ENCODE assay signal across 34 mouse cellular contexts in the genomic region with DNA sequence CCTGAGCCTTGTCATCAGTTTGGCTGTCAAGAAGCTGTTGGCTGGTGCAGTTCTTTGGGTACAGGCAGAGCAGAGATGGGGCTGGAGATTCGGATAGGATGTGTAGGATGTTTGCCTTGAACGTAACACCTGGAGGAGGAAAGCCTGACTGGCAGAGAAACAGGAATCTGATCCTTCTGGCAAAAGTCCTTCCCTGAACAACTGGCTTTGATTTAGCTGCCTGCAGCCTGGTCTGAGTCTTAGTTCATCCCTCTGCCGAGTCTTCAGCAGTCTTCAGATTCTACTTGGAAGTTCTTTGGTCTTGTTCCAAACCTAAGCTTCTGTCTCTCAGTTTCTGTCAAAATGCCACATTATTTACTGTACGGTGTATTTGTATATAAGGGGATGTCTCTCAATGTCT. TPM values are rescaled to one million over a fixed set of nuclear protein-coding genes. Genes with fewer than 3 reads are reported as not detected.
DNase-seq lines count a peak whose midpoint lies in the region; ATAC-seq lines count a peak whose summit lies in the region.
"Had no signal": no experiment of that assay in that cellular context is flagged by ENCODE, and none has a peak within 500 bp of the region (broad histone marks: within the 10 kb centered on the region; RNA-seq: fewer than 3 reads in every experiment).

No protein-coding gene starts in this region.

- H3K4me1 ChIP-seq in embryonic facial prominence, embryonic 11.5 days (ENCODE audit: control insufficient read depth, insufficient read depth, low read length) = no peaks in the 10 kb centered on the region
- peaks cover 16% of the 10 kb centered on the region for H3K4me1 ChIP-seq in embryonic facial prominence, embryonic 10.5 days
- H3K4me1 ChIP-seq in embryonic facial prominence, embryonic 12.5 days = peaks cover 10% of the 10 kb centered on the region; the same call in 1 of the 2 replicates
- H3K4me1 ChIP-seq in limb, embryonic 10.5 days = peaks cover 31% of the 10 kb centered on the region
- H3K4me1 ChIP-seq: liver, embryonic 12.5 days had no signal

- 38% methylated on average over 4 of the region's 4 CpGs for WGBS in embryonic facial prominence, embryonic 11.5 days
- WGBS in embryonic facial prominence, embryonic 10.5 days = 49% methylated on average over 4 of the region's 4 CpGs
- 30% methylated on average over 4 of the region's 4 CpGs for WGBS in embryonic facial prominence, embryonic 12.5 days
- 46% methylated on average over 4 of the region's 4 CpGs for WGBS in limb, embryonic 10.5 days

- H3K4me3 ChIP-seq in embryonic facial prominence, embryonic 11.5 days (ENCODE audit: low read depth, low read length) = no peak overlapping the region
- no peak overlapping the region for H3K4me3 ChIP-seq in embryonic facial prominence, embryonic 10.5 days
- H3K4me3 ChIP-seq in embryonic facial prominence, embryonic 12.5 days = no peak overlapping the region
- no peak overlapping the region for H3K4me3 ChIP-seq in limb, embryonic 10.5 days
- H3K4me3 ChIP-seq: embryonic facial prominence, embryonic 15.5 days; gastrocnemius, adult 2 months; heart, adult 2 months; heart, embryonic 13.5 days; hindbrain, embryonic 10.5 days; hindbrain, embryonic 15.5 days; liver, embryonic 12.5 days; stomach, embryonic 15.5 days had no signal

- ATAC-seq in embryonic facial prominence, embryonic 11.5 days (replicated peaks; ENCODE audit: insufficient number of reproducible peaks, low FRiP score, low TSS enrichment, low read depth) = no peak
- no peak for ATAC-seq in embryonic facial prominence, embryonic 12.5 days (ENCODE audit: insufficient number of reproducible peaks, insufficient read depth, low FRiP score, low TSS enrichment)
- no peak for ATAC-seq in erythroid progenitor cell, adult 5-6 weeks (replicated peaks; ENCODE audit: low FRiP score, poor library complexity, severe bottlenecking)
- ATAC-seq: forebrain, embryonic 14.5 days; liver, embryonic 12.5 days; liver, postnatal 0 days; lung, postnatal 0 days had no signal

- peaks cover 12% of the 10 kb centered on the region for H3K27me3 ChIP-seq in embryonic facial prominence, embryonic 11.5 days (ENCODE audit: control insufficient read depth, insufficient read depth, low read length)
- peaks cover 29% of the 10 kb centered on the region for H3K27me3 ChIP-seq in embryonic facial prominence, embryonic 10.5 days (replicated peaks; ENCODE audit: low read depth, poor library complexity, severe bottlenecking)
- H3K27me3 ChIP-seq in embryonic facial prominence, embryonic 12.5 days = peaks cover 18% of the 10 kb centered on the region
- H3K27me3 ChIP-seq in limb, embryonic 10.5 days (ENCODE audit: low read depth, poor library complexity, severe bottlenecking) = peaks cover 35% of the 10 kb centered on the region

- peak; percentile 49 for DNase-seq in embryonic facial prominence, embryonic 11.5 days (ENCODE audit: low spot score)
- no peak for DNase-seq in embryonic facial prominence, embryonic 10.5 days (ENCODE audit: low spot score)
- DNase-seq in limb, embryonic 10.5 days (ENCODE audit: low spot score) = no peak
- DNase-seq in spleen, postnatal 4 days (ENCODE audit: low spot score in 2 of 2) = no peak
- DNase-seq in thymus, postnatal 14 days = no peak
- DNase-seq: adrenal gland, postnatal 14 days; cerebellum, adult 18-20 months; cerebellum, postnatal 10 days; gastrocnemius, adult 2 months; gastrocnemius, postnatal 36 days; heart, adult 2 months; heart, postnatal 10 days; kidney, adult 2 months; kidney, postnatal 4 days; layer of hippocampus, postnatal 36 days; left cerebral cortex, postnatal 4 days; liver, postnatal 0 days; midbrain, embryonic 14.5 days had no signal

- H3K36me3 ChIP-seq in embryonic facial prominence, embryonic 11.5 days (replicated peaks; ENCODE audit: control insufficient read depth, insufficient read depth, low read depth, low read length) = no peaks in the 10 kb centered on the region
- no peaks in the 10 kb centered on the region for H3K36me3 ChIP-seq in embryonic facial prominence, embryonic 10.5 days (replicated peaks)
- H3K36me3 ChIP-seq in embryonic facial prominence, embryonic 12.5 days = no peaks in the 10 kb centered on the region
- no peaks in the 10 kb centered on the region for H3K36me3 ChIP-seq in limb, embryonic 10.5 days
- H3K36me3 ChIP-seq: embryonic facial prominence, embryonic 15.5 days; G1E; heart, embryonic 13.5 days; hindbrain, embryonic 10.5 days; hindbrain, embryonic 15.5 days; liver, embryonic 12.5 days; stomach, embryonic 15.5 days had no signal

- no peak overlapping the region for H3K27ac ChIP-seq in embryonic facial prominence, embryonic 11.5 days (replicated peaks; ENCODE audit: low read depth, low read length)
- no peak overlapping the region for H3K27ac ChIP-seq in embryonic facial prominence, embryonic 10.5 days (replicated peaks)
- peak overlapping the region; percentile 30; the same call in 1 of the 2 replicates for H3K27ac ChIP-seq in embryonic facial prominence, embryonic 12.5 days
- H3K27ac ChIP-seq in limb, embryonic 10.5 days = peak overlapping the region; percentile 53
- H3K27ac ChIP-seq: embryonic facial prominence, embryonic 15.5 days; gastrocnemius, adult 2 months; heart, adult 2 months; heart, embryonic 13.5 days; hindbrain, embryonic 10.5 days; hindbrain, embryonic 15.5 days; liver, embryonic 12.5 days; macrophage; stomach, embryonic 15.5 days had no signal

- H3K4me2 ChIP-seq in embryonic facial prominence, embryonic 11.5 days (ENCODE audit: low read depth, low read length) = no peak overlapping the region
- H3K4me2 ChIP-seq in embryonic facial prominence, embryonic 12.5 days (replicated peaks) = no peak overlapping the region
- H3K4me2 ChIP-seq: embryonic facial prominence, embryonic 15.5 days; heart, embryonic 13.5 days; hindbrain, embryonic 15.5 days; liver, embryonic 12.5 days; stomach, embryonic 15.5 days had no signal

- no peaks in the 10 kb centered on the region for H3K9me3 ChIP-seq in embryonic facial prominence, embryonic 11.5 days (replicated peaks; ENCODE audit: control insufficient read depth, low read length)
- no peaks in the 10 kb centered on the region for H3K9me3 ChIP-seq in embryonic facial prominence, embryonic 10.5 days
- H3K9me3 ChIP-seq in embryonic facial prominence, embryonic 12.5 days = no peaks in the 10 kb centered on the region
- no peaks in the 10 kb centered on the region for H3K9me3 ChIP-seq in limb, embryonic 10.5 days (replicated peaks)
- H3K9me3 ChIP-seq: embryonic facial prominence, embryonic 15.5 days; G1E; heart, embryonic 13.5 days; hindbrain, embryonic 10.5 days; hindbrain, embryonic 15.5 days; liver, embryonic 12.5 days; stomach, embryonic 15.5 days had no signal

- H3K9ac ChIP-seq in embryonic facial prominence, embryonic 11.5 days (replicated peaks; ENCODE audit: low read length) = no peak overlapping the region
- H3K9ac ChIP-seq in embryonic facial prominence, embryonic 12.5 days = no peak overlapping the region
- H3K9ac ChIP-seq: embryonic facial prominence, embryonic 15.5 days; heart, embryonic 13.5 days; hindbrain, embryonic 15.5 days; liver, embryonic 12.5 days; liver, postnatal 0 days; stomach, embryonic 15.5 days had no signal

RNA-seq across cellular contexts. Expression of a gene that starts 3.9 kb away (rescaled TPM):
- 0.21 TPM in 1 of 2 replicates, not detected in the other for polyA plus RNA-seq in embryonic facial prominence, embryonic 11.5 days (2014; fragmentation: Nextera tagmentation; extraction: Ambion mirVana)
- polyA plus RNA-seq in embryonic facial prominence, embryonic 10.5 days (2016; fragmentation: Nextera tagmentation; extraction: Ambion mirVana) = not detected in 2 replicates
- 0.20 and 0.47 TPM in 2 replicates for polyA plus RNA-seq in embryonic facial prominence, embryonic 12.5 days (2016; fragmentation: Nextera tagmentation; extraction: Ambion mirVana)
- polyA plus RNA-seq in limb, embryonic 10.5 days (2016; fragmentation: Nextera tagmentation; extraction: Ambion mirVana) = 0.05 TPM in 1 of 2 replicates, not detected in the other
- not detected in 2 replicates for total RNA-seq in erythroid progenitor cell, adult 5-6 weeks (2015; ENCODE audit: low replicate concordance)
- not detected in 2 replicates for total RNA-seq in erythroid progenitor cell, adult 5-6 weeks (2017; ENCODE audit: low replicate concordance)
- total RNA-seq: adrenal gland, postnatal 14 days; common myeloid progenitor, adult 5-6 weeks; gastrocnemius, adult 2 months; gastrocnemius, postnatal 36 days; heart, adult 2 months; heart, postnatal 10 days; monocyte, adult 5-6 weeks had no signal
- polyA plus RNA-seq: G1E; heart, adult 2 months; heart, embryonic 13.5 days; hindbrain, embryonic 10.5 days; intestine, embryonic 14.5 days; kidney, adult 2 months; kidney, embryonic 16.5 days; liver, embryonic 12.5 days; liver, postnatal 0 days; macrophage had no signal

Comparison
In these comparisons a context has a peak if more than half of its experiments do, and no peak if none do; other contexts are left out.
1. H3K27ac ChIP-seq: peak in embryonic facial prominence, embryonic 12.5 days (single experiment) and limb, embryonic 10.5 days (single experiment); none in embryonic facial prominence, embryonic 11.5 days (single experiment) and embryonic facial prominence, embryonic 10.5 days (single experiment).